Mouse (Mus musculus) testis, adult 2 months (tissue): ENCODE data around the gene Cdca5.

Experiments
- CTCF ChIP-seq: fragments of 200-500 bp; IDR thresholded peaks from 2 replicates; pipeline ENCODE4 v1.5.1; 2012; ENCODE audit warnings: low read depth, mild to moderate bottlenecking, inconsistent platforms, low read length, moderate library complexity; ENCODE audit not compliant: control insufficient read depth, insufficient read depth, insufficient replicate concordance
- POLR2A ChIP-seq: fragments of 200-500 bp; IDR thresholded peaks from 2 replicates; pipeline ENCODE4 v1.6.1; 2012; ENCODE audit warnings: low read depth, mild to moderate bottlenecking, inconsistent platforms, low read length, moderate library complexity; ENCODE audit not compliant: control insufficient read depth

DNA sequence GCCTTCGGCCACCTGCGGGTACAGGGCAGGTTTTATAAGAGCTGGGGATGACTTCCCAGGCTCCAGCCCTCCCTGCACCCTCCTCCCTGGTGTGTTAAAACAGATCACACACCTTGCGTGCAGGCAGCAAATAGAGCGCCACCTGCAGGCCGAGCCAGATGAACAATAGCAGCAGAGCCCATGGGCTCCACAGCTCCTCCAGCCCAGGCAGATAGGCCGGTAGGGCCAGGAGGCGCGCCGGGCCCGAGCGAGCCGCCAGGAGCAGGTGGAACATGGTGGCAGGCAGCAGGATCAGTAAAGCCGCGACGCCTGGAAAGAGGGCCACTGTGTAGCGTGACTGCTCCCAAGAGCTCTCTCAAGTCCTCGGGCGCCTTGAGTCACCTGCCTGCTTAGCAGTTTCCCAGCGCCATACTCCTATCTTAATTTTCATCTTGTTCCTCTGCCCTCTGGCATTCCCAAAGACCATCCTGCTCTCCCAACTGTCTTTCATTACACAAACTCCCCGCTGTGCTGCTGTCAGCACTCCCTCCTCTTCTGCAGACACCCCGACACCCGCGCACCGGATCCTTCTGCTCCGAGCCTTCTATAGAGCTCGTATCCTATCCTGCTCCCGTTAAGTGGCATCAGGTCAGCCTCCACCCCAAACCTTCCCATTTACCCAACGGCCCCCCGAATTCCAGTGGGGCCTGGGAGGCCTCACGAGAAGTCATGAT lies 17.6 kb upstream of the Cdca5 start:
- TF ChIP-seq CTCF (peak; percentile 81), POLR2A (0 out of 2 replicates have a peak, but pooled peaks have one; percentile 12)
